Mouse (Mus musculus) G1E (cell line): ENCODE measurements around the gene Slc37a4. TPM values are rescaled to one million over a fixed set of nuclear protein-coding genes. Genes with fewer than 3 reads are reported as not detected.
A peak's percentile ranks its signal among the peaks of the same experiment; 100 is the strongest.
"Not testable (repeated sequence)": the region's sequence is repeated elsewhere in the genome, so short reads cannot be mapped to it uniquely, and the experiment has no call there.

ENCODE experiments used
- ATAC-seq: 2 replicates; pipeline ENCODE4 v1.8.0; 2016; ENCODE audit warnings: mild to moderate bottlenecking; ENCODE audit not compliant: insufficient number of reproducible peaks, poor library complexity, low FRiP score, severe bottlenecking; ENCODE audit errors: extremely low read depth
- DNase-seq: peaks from one replicate; pipeline ENCODE4 v3.0.0; 2012; ENCODE audit warnings: low spot score
- H3K27me3 ChIP-seq: 2 replicates; pipeline ENCODE4 v1.6.1; 2012; ENCODE audit warnings: mild to moderate bottlenecking, low read length, inconsistent platforms; ENCODE audit not compliant: insufficient read depth
- H3K36me3 ChIP-seq: replicated peaks from 2 replicates; pipeline ENCODE3; 2012; ENCODE audit warnings: mild to moderate bottlenecking, inconsistent platforms
- H3K4me1 ChIP-seq: 2 replicates; pipeline ENCODE4 v1.6.1; 2012; ENCODE audit warnings: low read depth, low read length, inconsistent platforms, mixed read lengths; ENCODE audit not compliant: insufficient read depth
- H3K4me3 ChIP-seq: 2 replicates; pipeline ENCODE4 v1.5.1; 2012; ENCODE audit warnings: low read depth, mild to moderate bottlenecking, inconsistent platforms, low read length, moderate library complexity, mixed read lengths
- H3K9me3 ChIP-seq: replicated peaks from 2 replicates; pipeline ENCODE4 v1.6.1; 2012; ENCODE audit warnings: inconsistent platforms
- CTCF ChIP-seq: IDR thresholded peaks from 2 replicates; pipeline ENCODE4 v1.5.1; 2012; ENCODE audit warnings: low read depth, low read length, inconsistent platforms, mixed read lengths
- GATA1 ChIP-seq: IDR thresholded peaks from 2 replicates; pipeline ENCODE4 v1.6.1; 2012; ENCODE audit warnings: borderline replicate concordance, low read length, inconsistent platforms, mixed read lengths
- GATA2 ChIP-seq: IDR thresholded peaks from 2 replicates; pipeline ENCODE4 v1.6.1; 2012; ENCODE audit warnings: low read depth, low read length, inconsistent platforms, borderline replicate concordance
- POLR2AphosphoS5 ChIP-seq: IDR thresholded peaks from 2 replicates; pipeline ENCODE4 v1.6.1; 2012; ENCODE audit warnings: low read depth, low read length, inconsistent platforms; ENCODE audit not compliant: insufficient replicate concordance
- TAL1 ChIP-seq: conservative IDR thresholded peaks from 2 replicates; pipeline ENCODE4 v1.6.1; 2012; ENCODE audit warnings: low read depth, low read length, inconsistent platforms, mixed read lengths
- polyA plus RNA-seq: library from polyadenylated mRNA; stranded (reverse); fragments of >175 nt; gene quantifications from 2 replicates; pipeline ENCODE4 v1.2.3, GENCODE M21; 2012
- total RNA-seq, 2 experiments: library from RNA; stranded (forward) in 1 of 2; stranded (reverse) in 1 of 2; fragments of 200-1000 nt in 1 of 2; fragments of >200 nt in 1 of 2; fragmentation: Nextera tagmentation in 1 of 2; gene quantifications; 2 replicates each; pipeline ENCODE4 v1.2.3; 2014 to 2017

Gene Slc37a4
- total and polyA plus RNA-seq, 3 experiments: 10.4 to 24.4 (median 16.0) TPM

- peak; percentile 30; the same call in 1 of the 2 replicates for TF ChIP-seq TAL1
- TF ChIP-seq GATA2: no peak
- TF ChIP-seq POLR2AphosphoS5: no peak
- Histone ChIP-seq H3K36me3 (peaks cover 76% of the 10 kb centered on the region), H3K4me3 (no peak overlapping the region; the same call in 1 of the 2 replicates), H3K27me3 (no peaks in the 10 kb centered on the region), H3K9me3 (no peaks in the 10 kb centered on the region), H3K4me1 (peaks cover 60% of the 10 kb centered on the region)
- peak; percentile 24 for ATAC-seq
- DNase-seq: peak; percentile 44
Measured at GRCm38 (mm10) chr9:44412306-44412705, 15.7 kb downstream of the Slc37a4 start.

DNA sequence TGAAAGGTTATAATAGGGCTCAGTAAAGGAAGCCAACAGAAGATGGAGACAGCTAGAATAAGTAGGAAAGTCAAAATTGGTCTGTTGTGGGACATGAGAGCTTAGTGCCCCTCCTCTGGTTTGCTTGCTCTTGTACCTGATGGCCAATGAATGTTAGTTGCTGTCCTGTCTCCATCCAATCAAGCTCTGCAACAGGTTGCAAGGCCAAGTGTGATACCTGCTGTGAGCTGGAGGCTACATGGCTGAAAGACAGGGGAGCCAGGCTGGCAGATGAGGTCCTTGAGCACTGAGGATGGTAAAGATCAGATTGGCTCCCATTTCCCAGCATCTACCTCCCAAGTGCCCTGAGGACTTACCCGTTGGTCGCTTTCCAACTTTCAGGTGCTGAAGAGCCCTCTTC is 16.1 kb downstream of the Slc37a4 start:
- no peak for TF ChIP-seq POLR2AphosphoS5
- TF ChIP-seq GATA2: no peak
- TF ChIP-seq TAL1: no peak
- TF ChIP-seq GATA1: no peak
- H3K27me3 ChIP-seq: no peaks in the 10 kb centered on the region
- H3K9me3 ChIP-seq: no peaks in the 10 kb centered on the region
- DNase-seq (no peak), ATAC-seq (no peak)
- H3K4me3 ChIP-seq: peak overlapping the region; percentile 22; the same call in 1 of the 2 replicates
- peaks cover 62% of the 10 kb centered on the region for H3K4me1 ChIP-seq
- H3K36me3 ChIP-seq: peaks cover 76% of the 10 kb centered on the region

GRCm38 (mm10) chr9:44417156-44417891 is 20.7 kb downstream of the Slc37a4 start:
- ATAC-seq: no peak
- DNase-seq: no peak
- Histone ChIP-seq H3K36me3 (peaks cover 40% of the 10 kb centered on the region), H3K27me3 (no peaks in the 10 kb centered on the region; the same call in 1 of the 2 replicates), H3K4me3 (peak overlapping the region; percentile 99), H3K4me1 (peaks cover 53% of the 10 kb centered on the region), H3K9me3 (peaks cover 3% of the 10 kb centered on the region; the same call in 1 of the 2 replicates)
- TF ChIP-seq CTCF (no peak), POLR2AphosphoS5 (no peak), GATA2 (no peak), GATA1 (no peak), TAL1 (no peak)

DNA sequence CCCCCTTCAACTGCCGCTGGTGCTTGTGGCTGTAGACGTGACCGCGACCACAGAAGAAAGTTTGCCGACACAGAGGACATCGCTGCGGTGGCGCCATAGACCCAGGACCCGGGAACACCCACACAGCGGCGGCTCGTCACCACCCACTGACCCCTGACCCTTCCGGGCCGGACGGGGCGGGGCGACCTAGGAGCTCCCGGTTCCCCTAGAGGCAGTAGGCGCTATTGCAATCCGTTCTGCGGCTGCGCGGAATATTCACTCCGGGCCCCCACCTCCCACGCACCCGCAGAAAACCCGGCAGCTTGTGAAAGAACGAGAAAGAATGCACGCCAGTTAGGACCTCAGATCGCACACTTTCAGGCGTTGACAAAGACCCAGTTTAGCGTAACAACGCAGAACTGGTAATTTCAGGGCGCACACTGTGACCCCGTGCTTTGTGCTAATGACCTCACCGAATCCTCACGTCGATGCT is 21.3 kb downstream of the Slc37a4 start:
- DNase-seq: peak; percentile 74
- Histone ChIP-seq H3K9me3 (peaks cover 3% of the 10 kb centered on the region; the same call in 1 of the 2 replicates), H3K36me3 (peaks cover 34% of the 10 kb centered on the region), H3K4me3 (peak overlapping the region; percentile 99), H3K4me1 (peaks cover 47% of the 10 kb centered on the region), H3K27me3 (no peaks in the 10 kb centered on the region; the same call in 1 of the 2 replicates)
- peak; percentile 80 for ATAC-seq
- TF ChIP-seq POLR2AphosphoS5 (no peak), CTCF (peak; percentile 34)

DNA sequence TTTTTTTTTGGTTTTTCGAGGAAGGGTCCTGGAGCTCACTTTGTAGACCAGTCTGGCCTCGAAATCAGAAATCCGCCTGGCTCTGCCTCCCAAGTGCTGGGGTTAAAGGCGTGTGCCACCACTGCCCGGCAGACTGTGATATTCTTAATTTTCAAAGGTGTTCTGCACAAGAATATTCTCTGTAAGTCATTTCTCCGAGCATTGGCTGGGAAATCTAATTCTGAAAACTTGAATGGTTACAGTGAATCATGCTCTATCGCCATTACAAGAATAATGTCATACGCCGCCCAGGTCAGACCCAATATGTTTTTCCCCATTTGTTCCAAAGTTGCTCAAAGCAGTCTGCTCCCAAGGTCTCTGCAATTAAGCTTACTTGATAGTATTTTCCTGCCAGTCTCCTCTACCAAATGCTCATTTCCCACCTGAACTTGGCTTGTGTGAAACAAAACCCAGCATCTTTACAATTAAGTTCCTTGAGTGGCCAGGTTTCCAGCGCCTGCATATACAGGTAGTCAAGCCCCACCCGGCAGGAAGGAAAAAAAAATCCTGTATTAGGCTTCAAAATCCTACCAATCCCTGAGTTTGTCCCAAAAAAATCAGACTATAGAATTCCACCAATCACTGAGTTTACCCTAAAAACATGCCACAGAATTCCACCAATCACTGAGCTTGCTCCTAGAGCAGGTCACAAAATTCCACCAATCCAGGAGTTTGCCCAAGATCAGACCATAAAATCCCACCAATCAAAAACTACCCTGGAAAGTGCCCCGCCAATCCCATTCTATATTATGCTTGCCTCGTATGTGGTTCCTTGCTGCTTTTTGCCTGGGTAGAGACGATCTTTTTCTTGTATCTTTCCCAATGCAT is 22.1 kb downstream of the Slc37a4 start, which contains the start of gene Ccdc84:
Gene Ccdc84 (minus strand): TSS at position 51 of the 867 bp plus-strand sequence.
- peaks cover 3% of the 10 kb centered on the region; the same call in 1 of the 2 replicates for H3K9me3 ChIP-seq
- H3K27me3 ChIP-seq: peaks cover under 1% of the 10 kb centered on the region; the same call in 1 of the 2 replicates
- peaks cover 26% of the 10 kb centered on the region for H3K36me3 ChIP-seq
- H3K4me3 ChIP-seq: peak within 1 kb of the TSS; percentile 99
- DNase-seq: no peak
- no peak for TF ChIP-seq GATA1
- TF ChIP-seq CTCF: no peak
- TF ChIP-seq GATA2: no peak
- TF ChIP-seq POLR2AphosphoS5: no peak
- TF ChIP-seq TAL1: no peak
- ATAC-seq: no peak
- peaks cover 42% of the 10 kb centered on the region for H3K4me1 ChIP-seq

- Histone ChIP-seq H3K36me3 (peaks cover 16% of the 10 kb centered on the region), H3K4me1 (peaks cover 36% of the 10 kb centered on the region)
- not testable (repeated sequence) for H3K4me3 ChIP-seq, DNase-seq, H3K27me3 ChIP-seq, ATAC-seq, H3K9me3 ChIP-seq
Measured at GRCm38 (mm10) chr9:44419730-44420129, 23.1 kb downstream of the Slc37a4 start.
